Mouse (Mus musculus) neural tube, embryonic 15.5 days (tissue): ENCODE measurements at regions not wholly inside any gene's neighbourhood (a gene's known extent, or its start where the extent isn't known, plus 50 kb on each side); places are given as distances from the start of the nearest gene placed in this dataset.
A peak's percentile ranks its signal among the peaks of the same experiment; 100 is the strongest.

Experiments used
- ATAC-seq: fragments of 200-750 bp; cut with Nextera tagmentation; 2 replicates; pipeline ENCODE4 v1.8.0; 2017; ENCODE audit warnings: mild to moderate bottlenecking, moderate TSS enrichment, moderate library complexity; ENCODE audit not compliant: low FRiP score
- H3K27ac ChIP-seq: fragments of 300-500 bp; sonication (generic); replicated peaks from 2 replicates; pipeline ENCODE4 v1.5.1; 2015; ENCODE audit warnings: mild to moderate bottlenecking, inconsistent platforms
- H3K27me3 ChIP-seq: fragments of 300-500 bp; sonication (generic); replicated peaks from 2 replicates; pipeline ENCODE4 v1.6.1; 2015; ENCODE audit warnings: inconsistent platforms
- H3K36me3 ChIP-seq: fragments of 300-500 bp; sonication (generic); 2 replicates; pipeline ENCODE4 v1.6.1; 2015; ENCODE audit warnings: inconsistent platforms
- H3K4me1 ChIP-seq: fragments of 300-500 bp; sonication (generic); 2 replicates; pipeline ENCODE4 v1.6.1; 2015; ENCODE audit warnings: inconsistent platforms
- H3K4me2 ChIP-seq: fragments of 300-500 bp; sonication (generic); 2 replicates; pipeline ENCODE4 v1.6.1; 2015; ENCODE audit warnings: inconsistent platforms, mild to moderate bottlenecking, moderate library complexity
- H3K4me3 ChIP-seq: fragments of 300-500 bp; sonication (generic); replicated peaks from 2 replicates; pipeline ENCODE4 v1.5.1; 2015; ENCODE audit warnings: mild to moderate bottlenecking, inconsistent platforms
- H3K9ac ChIP-seq: fragments of 300-500 bp; sonication (generic); replicated peaks from 2 replicates; pipeline ENCODE4 v1.6.1; 2015; ENCODE audit warnings: mild to moderate bottlenecking, inconsistent platforms
- H3K9me3 ChIP-seq: fragments of 300-500 bp; sonication (generic); replicated peaks from 2 replicates; pipeline ENCODE4 v1.6.1; 2016; ENCODE audit warnings: inconsistent platforms
- WGBS: fragments of 180-500 bp; shearing (Covaris S2); methylation state at CpG from one replicate; pipeline ENCODE4 v1.1.7; 2015; ENCODE audit warnings: mixed read lengths; 5-methylcytosine and 5-hydroxymethylcytosine counted together

DNA sequence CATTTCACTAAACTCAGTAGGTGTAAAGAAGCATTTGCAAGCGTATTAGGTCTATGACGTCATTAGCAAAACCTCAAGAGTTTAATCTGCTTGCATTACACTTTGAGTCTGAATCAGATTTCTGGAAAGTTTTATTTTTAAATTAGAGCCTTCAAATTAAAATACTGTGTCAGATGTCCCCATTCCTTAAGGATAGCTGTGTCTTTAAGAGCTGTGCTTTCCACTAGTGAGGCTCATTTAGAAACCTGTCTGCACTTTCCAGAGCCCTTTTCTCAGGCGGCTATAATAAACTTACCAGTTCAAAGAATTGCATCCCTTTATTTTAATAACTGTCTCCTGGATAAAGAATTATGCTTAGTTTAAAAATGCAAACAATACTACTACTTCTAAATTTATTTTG is 285.0 kb downstream of the Gpd2 start:
- H3K4me3 ChIP-seq, result no peak overlapping the region
- no peaks in the 10 kb centered on the region for H3K9me3 ChIP-seq
- 50% methylated on average over 3 of the region's 3 CpGs for WGBS
- no peaks in the 10 kb centered on the region for H3K36me3 ChIP-seq
- H3K9ac ChIP-seq, result no peak overlapping the region
- no peaks in the 10 kb centered on the region for H3K27me3 ChIP-seq
- H3K4me2 ChIP-seq, result no peak overlapping the region
- 0 out of 2 replicates have a peak, but pooled peaks cover 5% of the 10 kb centered on the region for H3K4me1 ChIP-seq
- H3K27ac ChIP-seq, result no peak overlapping the region
- no peak for ATAC-seq

DNA sequence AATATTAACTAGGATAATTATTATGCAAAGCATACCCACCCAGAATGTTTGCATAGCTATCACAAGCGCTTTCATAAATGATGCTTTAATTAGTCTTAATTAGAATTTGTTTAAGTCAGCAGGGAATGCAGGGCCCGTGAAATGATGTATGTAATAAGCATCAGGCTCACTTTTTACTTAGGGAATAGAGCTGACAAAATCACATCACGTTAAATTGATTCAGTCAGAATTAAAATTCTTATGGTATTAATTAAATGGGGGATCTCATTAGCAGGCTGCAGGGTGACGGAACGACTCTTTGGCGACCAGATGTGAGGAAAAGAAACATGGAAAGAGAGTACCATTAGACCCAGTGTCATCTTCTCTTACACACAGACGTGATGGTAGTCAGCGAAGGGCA is 285.5 kb downstream of the Gpd2 start:
- ATAC-seq, result peak; percentile 63; the same call in 1 of the 2 replicates
- H3K4me2 ChIP-seq, result no peak overlapping the region
- H3K4me3 ChIP-seq, result no peak overlapping the region
- no peaks in the 10 kb centered on the region for H3K36me3 ChIP-seq
- H3K27ac ChIP-seq, result no peak overlapping the region
- no peaks in the 10 kb centered on the region for H3K27me3 ChIP-seq
- H3K4me1 ChIP-seq, result 0 out of 2 replicates have a peak, but pooled peaks cover 2% of the 10 kb centered on the region
- H3K9me3 ChIP-seq, result no peaks in the 10 kb centered on the region
- H3K9ac ChIP-seq, result no peak overlapping the region
- 41% methylated on average over 8 of the region's 8 CpGs for WGBS

DNA sequence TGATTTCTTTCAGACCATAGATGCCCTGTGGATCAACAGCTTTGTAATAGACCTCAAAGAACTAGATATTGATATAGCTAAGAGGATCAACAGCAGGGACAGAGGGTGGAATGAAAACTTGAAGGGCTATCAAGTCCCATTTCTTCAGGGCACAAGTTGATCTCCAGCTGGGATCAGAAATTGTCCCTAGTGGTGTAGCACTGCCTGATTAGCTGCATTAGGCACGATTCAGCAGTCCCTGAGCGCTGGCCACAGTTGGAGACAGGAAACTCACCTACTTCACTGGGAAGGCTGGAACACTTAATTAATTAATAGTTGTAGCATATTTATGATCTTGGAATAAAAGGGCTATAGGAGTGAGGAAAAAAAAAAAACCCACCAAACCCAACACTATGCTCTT is 290.5 kb downstream of the Gpd2 start:
- Histone ChIP-seq H3K36me3 (no peaks in the 10 kb centered on the region), H3K27ac (no peak overlapping the region), H3K27me3 (no peaks in the 10 kb centered on the region), H3K4me1 (no peaks in the 10 kb centered on the region), H3K4me3 (no peak overlapping the region), H3K4me2 (no peak overlapping the region), H3K9me3 (no peaks in the 10 kb centered on the region), H3K9ac (no peak overlapping the region)
- no peak for ATAC-seq
- WGBS, result 49% methylated on average over 2 of the region's 2 CpGs

DNA sequence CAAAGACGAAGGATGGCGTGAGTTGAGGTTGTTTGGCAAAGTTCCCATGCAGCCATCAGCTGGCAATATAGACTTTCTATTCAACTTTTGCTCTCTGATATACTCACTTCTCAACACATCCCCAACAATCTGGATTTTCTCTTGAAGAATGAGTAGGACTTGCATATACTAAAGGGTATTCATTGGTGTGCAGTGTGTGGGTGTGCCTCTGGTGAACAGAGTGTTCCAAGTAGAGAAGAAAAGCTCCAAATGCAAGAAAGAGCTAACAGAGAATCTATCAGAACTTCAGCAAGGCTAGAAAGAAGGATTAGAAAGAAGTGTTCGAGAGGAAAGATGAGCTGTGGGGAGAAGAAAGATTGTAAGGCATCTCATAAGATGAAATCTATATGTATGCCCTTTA is 302.4 kb downstream of the Gpd2 start:
- no peak overlapping the region for H3K4me3 ChIP-seq
- WGBS, result 90% methylated on average over 3 of the region's 3 CpGs
- H3K9me3 ChIP-seq, result no peaks in the 10 kb centered on the region
- H3K27me3 ChIP-seq, result no peaks in the 10 kb centered on the region
- no peaks in the 10 kb centered on the region for H3K4me1 ChIP-seq
- H3K27ac ChIP-seq, result no peak overlapping the region
- H3K36me3 ChIP-seq, result no peaks in the 10 kb centered on the region
- no peak for ATAC-seq
- no peak overlapping the region for H3K9ac ChIP-seq
- H3K4me2 ChIP-seq, result no peak overlapping the region

DNA sequence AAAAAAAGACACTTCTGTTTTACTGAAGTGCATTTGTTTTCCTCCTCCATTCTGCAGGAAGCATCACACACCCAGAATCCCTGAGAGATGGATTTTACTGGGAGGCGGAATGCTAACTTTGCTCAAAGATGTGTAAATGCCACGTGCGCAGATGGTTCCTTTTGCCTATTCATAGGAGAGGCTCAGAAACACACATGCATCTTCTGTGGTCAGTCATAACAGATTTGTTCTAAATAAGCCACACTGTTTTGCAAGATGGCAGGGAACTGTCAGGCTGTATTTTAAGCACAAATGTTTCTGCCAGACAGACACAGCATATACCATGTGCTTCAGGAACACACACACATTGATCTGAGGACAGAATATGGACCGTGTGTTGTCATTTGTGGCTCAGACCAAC is 327.8 kb downstream of the Gpd2 start:
- Histone ChIP-seq H3K4me3 (no peak overlapping the region), H3K4me2 (no peak overlapping the region), H3K27me3 (no peaks in the 10 kb centered on the region), H3K9ac (no peak overlapping the region), H3K27ac (no peak overlapping the region), H3K36me3 (no peaks in the 10 kb centered on the region), H3K9me3 (no peaks in the 10 kb centered on the region), H3K4me1 (no peaks in the 10 kb centered on the region)
- no peak for ATAC-seq
- 93% methylated on average over 4 of the region's 4 CpGs for WGBS

DNA sequence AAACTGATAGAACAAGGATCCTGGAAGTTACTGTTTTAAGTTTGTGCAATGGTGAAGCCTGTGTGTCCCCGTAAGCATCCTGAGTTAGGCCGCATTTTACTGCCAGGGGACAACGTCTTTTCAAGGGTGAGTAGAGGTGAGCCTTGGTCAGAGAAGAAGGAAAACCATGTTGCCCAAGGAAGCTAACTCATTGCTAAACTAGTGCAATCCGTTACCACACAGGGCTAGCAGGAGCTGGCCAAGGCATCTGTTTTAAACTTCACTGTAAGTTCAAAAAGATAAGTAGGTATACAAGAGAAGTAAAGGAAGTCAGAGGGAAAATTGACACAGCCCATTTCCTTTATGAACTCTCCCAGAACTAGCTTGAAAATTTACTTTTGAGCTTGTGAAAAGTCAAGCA is 328.7 kb downstream of the Gpd2 start:
- 86% methylated on average over 4 of the region's 4 CpGs for WGBS
- Histone ChIP-seq H3K4me1 (no peaks in the 10 kb centered on the region), H3K36me3 (no peaks in the 10 kb centered on the region), H3K4me2 (no peak overlapping the region), H3K27ac (no peak overlapping the region), H3K9ac (no peak overlapping the region), H3K27me3 (no peaks in the 10 kb centered on the region), H3K4me3 (no peak overlapping the region), H3K9me3 (no peaks in the 10 kb centered on the region)
- no peak for ATAC-seq

DNA sequence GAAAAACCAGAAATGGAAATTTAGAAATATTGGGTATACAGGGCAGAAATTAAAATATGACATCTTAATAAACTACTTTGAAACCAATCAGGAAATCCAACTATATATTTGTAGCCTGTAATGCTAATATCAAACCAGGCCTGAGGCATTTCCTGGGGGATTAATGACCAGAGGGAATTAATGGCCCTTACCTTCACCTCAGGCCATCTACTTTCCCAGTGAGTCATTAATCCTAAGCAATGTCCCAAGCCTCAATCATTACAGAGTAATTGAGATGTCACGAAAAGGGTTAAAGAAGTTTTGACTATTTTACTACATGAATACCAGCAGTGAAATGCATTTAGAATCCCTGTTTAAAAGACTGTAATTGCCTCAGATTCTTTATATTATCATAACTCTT is 329.7 kb downstream of the Gpd2 start:
- Histone ChIP-seq H3K9me3 (no peaks in the 10 kb centered on the region), H3K4me1 (no peaks in the 10 kb centered on the region), H3K4me3 (no peak overlapping the region), H3K27ac (no peak overlapping the region), H3K27me3 (no peaks in the 10 kb centered on the region), H3K36me3 (no peaks in the 10 kb centered on the region), H3K9ac (no peak overlapping the region), H3K4me2 (no peak overlapping the region)
- no peak for ATAC-seq
- 81% methylated on average over 1 of the region's 1 CpGs for WGBS

DNA sequence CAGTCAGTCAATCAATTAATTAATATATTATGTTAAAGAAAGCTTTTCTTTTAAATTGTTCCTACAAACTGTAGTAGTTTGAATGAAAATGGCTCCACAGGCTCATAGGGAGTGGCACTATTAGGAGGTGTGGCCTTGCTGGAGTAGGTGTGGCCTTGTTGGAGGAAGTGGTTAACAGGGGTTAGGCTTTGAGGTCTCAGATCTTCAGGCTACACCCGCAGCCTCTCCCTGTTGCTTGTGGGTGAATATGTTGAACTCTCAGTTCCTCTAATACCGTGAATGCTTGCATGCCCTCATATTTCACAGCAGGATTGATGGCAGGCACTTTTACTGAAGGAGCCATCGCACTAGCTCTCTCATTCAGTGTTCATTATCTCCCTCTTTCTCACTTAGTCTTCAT is 349.6 kb downstream of the Gpd2 start:
- 83% methylated on average over 3 of the region's 3 CpGs for WGBS
- no peak overlapping the region for H3K9ac ChIP-seq
- ATAC-seq, result no peak
- H3K4me1 ChIP-seq, result no peaks in the 10 kb centered on the region
- H3K27me3 ChIP-seq, result no peaks in the 10 kb centered on the region
- H3K36me3 ChIP-seq, result no peaks in the 10 kb centered on the region
- no peak overlapping the region for H3K27ac ChIP-seq
- no peaks in the 10 kb centered on the region for H3K9me3 ChIP-seq
- H3K4me2 ChIP-seq, result no peak overlapping the region
- H3K4me3 ChIP-seq, result no peak overlapping the region

DNA sequence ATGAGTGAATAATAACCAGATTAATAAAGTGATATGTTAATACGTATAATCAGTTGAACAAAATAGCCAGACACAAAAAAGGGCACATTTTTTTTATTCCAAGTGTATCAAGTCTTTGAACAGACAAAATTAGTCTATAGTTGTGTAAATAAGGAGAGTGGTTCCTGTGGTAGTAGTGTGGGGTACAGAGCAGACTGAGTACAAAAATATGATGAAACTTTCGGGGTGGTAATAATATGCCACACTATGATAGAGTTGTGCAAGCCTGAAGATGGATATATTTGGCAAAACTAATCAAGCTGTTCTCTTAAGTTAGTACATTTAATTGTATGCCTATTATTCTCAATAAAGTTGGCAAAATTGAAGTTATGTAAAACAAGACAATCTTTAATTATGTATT is 356.1 kb downstream of the Gpd2 start:
- no peak overlapping the region for H3K27ac ChIP-seq
- no peak overlapping the region for H3K4me2 ChIP-seq
- no peak overlapping the region for H3K9ac ChIP-seq
- no peaks in the 10 kb centered on the region for H3K36me3 ChIP-seq
- no peak overlapping the region for H3K4me3 ChIP-seq
- WGBS, result 94% methylated on average over 2 of the region's 2 CpGs
- no peaks in the 10 kb centered on the region for H3K27me3 ChIP-seq
- H3K4me1 ChIP-seq, result peaks cover 7% of the 10 kb centered on the region
- no peaks in the 10 kb centered on the region for H3K9me3 ChIP-seq
- ATAC-seq, result no peak

DNA sequence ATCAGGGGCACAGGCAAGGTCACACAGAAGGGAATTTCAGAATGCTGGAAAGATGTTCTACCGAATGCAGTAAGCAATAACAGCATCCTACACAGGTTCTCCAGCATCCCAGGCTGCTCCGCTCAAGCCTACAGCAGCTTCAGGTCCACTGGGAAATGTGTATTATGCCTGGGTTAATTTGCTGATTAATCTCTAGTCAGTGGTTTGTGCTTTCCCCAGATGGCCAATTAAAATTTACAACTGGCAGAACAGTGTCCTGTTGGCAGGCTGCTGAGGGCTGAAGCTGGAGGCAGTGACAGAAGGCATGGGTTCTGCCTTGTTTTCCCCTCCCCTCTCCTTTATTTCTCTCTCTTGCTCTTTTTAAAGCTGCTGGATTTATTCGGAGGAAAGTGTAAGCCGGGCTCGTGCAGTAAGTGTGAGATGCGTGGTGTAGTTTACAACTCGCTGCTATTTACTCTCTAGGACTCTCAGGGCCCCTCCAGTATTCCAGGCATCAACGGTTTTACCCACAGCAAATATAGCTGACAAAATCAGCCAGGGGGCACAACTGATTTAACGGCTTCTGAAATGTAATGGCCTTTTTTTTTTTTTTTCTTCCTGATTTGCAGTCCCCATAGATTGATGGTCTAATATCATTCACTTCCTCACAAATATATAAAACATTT is 360.4 kb downstream of the Gpd2 start:
- peak overlapping the region; percentile 19; the same call in 1 of the 2 replicates for H3K27ac ChIP-seq
- ATAC-seq, result peak; percentile 81
- 5% methylated on average over 9 of the region's 9 CpGs for WGBS
- peak overlapping the region; percentile 12; the same call in 1 of the 2 replicates for H3K4me3 ChIP-seq
- H3K27me3 ChIP-seq, result 0 out of 2 replicates have a peak, but pooled peaks cover 4% of the 10 kb centered on the region
- H3K36me3 ChIP-seq, result no peaks in the 10 kb centered on the region
- H3K4me1 ChIP-seq, result peaks cover 7% of the 10 kb centered on the region
- H3K9me3 ChIP-seq, result no peaks in the 10 kb centered on the region
- peak overlapping the region; percentile 46 for H3K4me2 ChIP-seq
- no peak overlapping the region; the same call in 1 of the 2 replicates for H3K9ac ChIP-seq

DNA sequence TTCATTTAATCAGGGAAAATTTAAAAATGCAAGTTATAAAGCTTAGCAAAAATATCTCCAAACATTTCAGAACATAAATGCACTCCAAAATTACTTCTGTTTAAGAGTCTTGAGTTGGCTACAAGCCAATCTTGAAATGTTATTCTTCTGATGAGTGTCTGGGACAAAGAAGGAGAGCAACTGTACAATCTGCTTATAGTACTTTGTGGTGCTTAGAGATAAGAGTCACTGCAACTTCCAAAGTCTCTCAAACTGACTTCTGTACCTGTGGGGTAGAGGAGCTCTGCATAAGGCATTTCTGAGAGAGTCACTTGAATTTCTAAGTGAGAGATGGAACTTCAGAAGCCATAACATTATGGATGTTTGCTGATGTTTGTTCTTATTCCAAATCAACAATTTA is 374.2 kb downstream of the Gpd2 start:
- Histone ChIP-seq H3K27ac (no peak overlapping the region), H3K4me2 (no peak overlapping the region), H3K36me3 (no peaks in the 10 kb centered on the region), H3K4me3 (no peak overlapping the region), H3K4me1 (peaks cover 10% of the 10 kb centered on the region), H3K27me3 (no peaks in the 10 kb centered on the region), H3K9me3 (no peaks in the 10 kb centered on the region), H3K9ac (no peak overlapping the region)
- ATAC-seq, result no peak

DNA sequence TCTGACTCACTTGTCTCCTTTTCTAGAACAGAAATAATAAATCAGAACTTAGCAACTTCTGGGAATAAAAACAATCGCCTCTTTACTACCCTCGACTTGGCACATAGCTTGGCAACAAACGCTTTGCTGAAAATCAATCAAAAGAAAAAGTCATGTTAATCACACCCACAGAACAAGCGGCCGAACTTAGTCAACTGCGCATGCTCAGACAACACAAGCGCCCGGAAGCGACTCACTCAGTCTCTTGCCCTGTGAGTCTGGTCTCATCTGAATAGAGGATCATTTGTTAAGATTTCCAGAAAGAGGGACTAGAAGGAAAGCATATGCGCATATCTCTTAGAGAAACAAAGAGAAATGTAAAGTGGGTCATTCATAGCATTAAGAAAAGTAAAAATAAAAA is 375.8 kb downstream of the Gpd2 start:
- Histone ChIP-seq H3K9me3 (no peaks in the 10 kb centered on the region), H3K36me3 (no peaks in the 10 kb centered on the region), H3K9ac (no peak overlapping the region), H3K27me3 (no peaks in the 10 kb centered on the region), H3K4me3 (peak overlapping the region; percentile 14; the same call in 1 of the 2 replicates), H3K4me2 (peak overlapping the region; percentile 59), H3K4me1 (peaks cover 15% of the 10 kb centered on the region), H3K27ac (no peak overlapping the region)
- no peak for ATAC-seq
- WGBS, result 28% methylated on average over 10 of the region's 10 CpGs
